Mouse (Mus musculus): ENCODE measurements around the gene Gkn1. TPM values are rescaled to one million over a fixed set of nuclear protein-coding genes. Genes with fewer than 3 reads are reported as not detected.
A peak's percentile ranks its signal among the peaks of the same experiment; 100 is the strongest.

The Gkn1 gene
- total RNA-seq, 2 experiments from 2014 or later, result 0.32 to 0.59 TPM

- DNase-seq (ENCODE audit: low spot score in 2 of 2), result peak in 1 of 2 experiments; percentile 26
- intact Hi-C loops (cut with DNase I), result no loop called here
These were observed 22.2 kb downstream of the Gkn1 start for GRCm38 (mm10) chr6:87328265-87329173.

GRCm38 (mm10) chr6:87326932-87327331 is 23.8 kb downstream of the Gkn1 start:
- DNase-seq (ENCODE audit: low spot score in 2 of 2), result no peak
- intact Hi-C loops (cut with DNase I), result no loop called here

GRCm38 (mm10) chr6:87323381-87323780 is 27.4 kb downstream of the Gkn1 start:
- intact Hi-C loops (cut with DNase I), result loop anchor here (5.0 kb wide), 1 partner anchor 221 kb away; the partner anchor contains the start of gene D6Ertd527e
- no peak for DNase-seq (ENCODE audit: low spot score in 2 of 2)

- DNase-seq (ENCODE audit: low spot score in 2 of 2), result no peak
- intact Hi-C loops (cut with DNase I), result no loop called here
These were observed 32.1 kb downstream of the Gkn1 start for GRCm38 (mm10) chr6:87318651-87319050.

GRCm38 (mm10) chr6:87316966-87317365 is 33.8 kb downstream of the Gkn1 start:
- intact Hi-C loops (cut with DNase I), result no loop called here
- no peak for DNase-seq (ENCODE audit: low spot score in 2 of 2)

- intact Hi-C loops (cut with DNase I), result no loop called here
These were observed 38.0 kb downstream of the Gkn1 start for GRCm38 (mm10) chr6:87312761-87313160.

GRCm38 (mm10) chr6:87304486-87304885 is 46.3 kb downstream of the Gkn1 start:
- intact Hi-C loops (cut with DNase I), result no loop called here
- DNase-seq (ENCODE audit: low spot score in 2 of 2), result no peak

More at GRCm38 (mm10) chr6:87312761-87313160, 38.0 kb downstream of the Gkn1 start:
- DNase-seq (ENCODE audit: low spot score in 2 of 2), result no peak

GRCm38 (mm10) chr6:87302746-87303145 is 48.0 kb downstream of the Gkn1 start:
- intact Hi-C loops (cut with DNase I), result no loop called here
- no peak for DNase-seq (ENCODE audit: low spot score in 2 of 2)

GRCm38 (mm10) chr6:87301991-87302390 is 48.8 kb downstream of the Gkn1 start:
- intact Hi-C loops (cut with DNase I), result no loop called here
- no peak for DNase-seq (ENCODE audit: low spot score in 2 of 2)

Other genes starting within 250 kb of the Gkn1 start
- not detected for gene D6Ertd527e, start 246.2 kb downstream of the Gkn1 start, total RNA-seq (2021)
- 10 to 100 TPM; 12.5 to 13.2 TPM for gene Antxr1, start 15.1 kb downstream of the Gkn1 start, total RNA-seq (2021)
- gene Gkn2, start 22.4 kb upstream of the Gkn1 start, total RNA-seq (2021), result not detected
- 1 to 10 TPM; 2.9 to 3.6 TPM for gene Gkn3, start 38.0 kb upstream of the Gkn1 start, total RNA-seq (2021)
- gene Bmp10, start 78.1 kb upstream of the Gkn1 start, total RNA-seq (2021), result not detected
- gene Arhgap25, start 182.3 kb upstream of the Gkn1 start, total RNA-seq (2021), result 10 to 100 TPM in 1 of 2 experiments, 1 to 10 TPM in 1; 7.9 to 10.7 TPM
- gene Prokr1, start 239.8 kb upstream of the Gkn1 start, total RNA-seq (2021), result under 1 TPM; 0.09 to 0.17 TPM

All from left cerebral cortex, postnatal 36 days (tissue).